Mouse (Mus musculus) right cerebral cortex, adult 2 months (tissue): Measurements from ENCODE around the gene Vsnl1.

Experiments used
- DNase-seq, 2 experiments: peaks; one replicate each; pipeline ENCODE4 v3.0.0; 2021 to 2022; ENCODE audit warnings: low spot score in 2 of 2

Gene Vsnl1

DNA sequence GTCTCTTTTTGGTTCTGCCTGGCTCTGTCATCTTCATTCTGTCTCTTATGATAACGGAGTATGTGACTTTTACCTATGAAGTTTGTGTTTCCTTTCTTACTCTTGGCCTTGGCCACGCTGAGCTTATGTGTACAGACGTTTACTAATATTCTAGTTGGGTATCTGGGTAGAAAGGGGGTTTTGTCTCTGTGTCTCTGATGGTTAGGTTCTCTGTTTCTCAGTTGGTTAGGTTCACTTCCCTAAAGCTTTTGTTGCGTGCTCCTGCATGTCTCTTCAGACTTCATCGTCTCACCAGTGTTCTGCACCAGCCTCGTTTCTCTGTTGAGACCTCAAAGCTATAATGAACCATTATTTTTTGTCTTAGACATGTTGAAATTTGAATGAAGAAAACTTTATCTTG is 159.2 kb downstream of the Vsnl1 start:
- DNase-seq = no peak

DNA sequence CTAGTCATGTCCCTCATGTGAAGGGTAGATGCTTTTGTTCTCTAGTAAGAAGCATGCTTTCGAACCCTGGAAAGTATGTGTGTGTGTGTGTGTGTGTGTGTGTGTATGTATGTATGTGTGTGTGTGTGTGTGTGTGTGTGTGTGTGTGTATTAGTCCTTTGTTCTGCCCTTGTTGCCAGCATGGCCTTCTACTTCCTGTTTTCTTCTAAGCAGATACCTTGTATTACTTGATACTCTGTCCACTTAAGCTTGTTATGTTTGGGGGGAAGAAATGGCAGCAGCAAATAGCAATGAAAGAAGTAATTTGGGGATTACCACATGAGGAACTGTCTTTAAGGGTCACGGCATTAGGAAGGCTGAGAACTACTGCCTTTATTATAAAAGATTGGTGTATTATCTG is 159.8 kb downstream of the Vsnl1 start:
- no peak for DNase-seq
